17 mouse cellular contexts compared by ENCODE assay signal in genomic region chr10:20155401-20155800, GRCm38 (mm10). TPM values are rescaled to one million over a fixed set of nuclear protein-coding genes. Genes with fewer than 3 reads are reported as not detected.
DNase-seq lines count a peak whose midpoint lies in the region; ATAC-seq and TF ChIP-seq lines count a peak whose summit lies in the region.
"Had no signal": no experiment of that assay in that cellular context is flagged by ENCODE, and none has a peak within 500 bp of the region (broad histone marks: within the 10 kb centered on the region; RNA-seq: fewer than 3 reads in every experiment).

No protein-coding gene starts in this region.

- no peak for DNase-seq in frontal cortex, adult 2 months (ENCODE audit: extremely low spot score in 1 of 2, low spot score in 1 of 2)
- peak; percentile 67 for DNase-seq in 416B (ENCODE audit: low read depth)
- no peak for DNase-seq in urinary bladder, postnatal 36 days (ENCODE audit: low spot score in 2 of 2)
- DNase-seq in forebrain, embryonic 11.5 days (ENCODE audit: low spot score): no peak
- DNase-seq: gastrocnemius, postnatal 25 days; kidney, adult 18-20 months; right cerebral cortex, postnatal 25 days; thymus, postnatal 25 days had no signal

- ATAC-seq in frontal cortex, adult (ENCODE audit: low TSS enrichment): peak; percentile 28
- ATAC-seq in hematopoietic stem cell, adult 5-6 weeks (replicated peaks in 1 of 2; ENCODE audit: insufficient read depth in 1 of 2, low FRiP score in 2 of 2, low TSS enrichment in 1 of 2, low read depth in 1 of 2, poor library complexity in 2 of 2, severe bottlenecking in 2 of 2): peak; percentile 40 to 72; a peak in 3 of 4 replicates
- ATAC-seq in forebrain, embryonic 11.5 days (replicated peaks; ENCODE audit: low FRiP score): no peak
- ATAC-seq: forebrain, embryonic 13.5 days had no signal

- H3K27ac ChIP-seq in ES-Bruce4 (ENCODE audit: insufficient read depth, low read length): peak overlapping the region; percentile 30
- H3K27ac ChIP-seq in forebrain, embryonic 11.5 days (ENCODE audit: low read depth, low read length): no peak overlapping the region
- H3K27ac ChIP-seq: forebrain, embryonic 13.5 days; heart, embryonic 15.5 days; kidney, postnatal 0 days; liver, embryonic 14.5 days; stomach, embryonic 15.5 days had no signal

- H3K4me2 ChIP-seq in forebrain, embryonic 11.5 days (ENCODE audit: low read depth, low read length, severe bottlenecking): no peak overlapping the region
- H3K4me2 ChIP-seq: forebrain, embryonic 13.5 days; heart, embryonic 15.5 days; stomach, embryonic 15.5 days had no signal

- 86% methylated on average over 7 of the region's 7 CpGs for WGBS in forebrain, embryonic 11.5 days

- 0 out of 2 replicates have a peak, but pooled peaks cover 3% of the 10 kb centered on the region for H3K36me3 ChIP-seq in ES-Bruce4 (ENCODE audit: control insufficient read depth, insufficient read depth, low read length, poor library complexity, severe bottlenecking)
- no peaks in the 10 kb centered on the region for H3K36me3 ChIP-seq in forebrain, embryonic 11.5 days (ENCODE audit: control insufficient read depth, insufficient read depth, low read length)
- H3K36me3 ChIP-seq: G1E; heart, embryonic 15.5 days; stomach, embryonic 15.5 days had no signal

- H3K4me3 ChIP-seq in ES-Bruce4 (ENCODE audit: low read depth, low read length): peak overlapping the region; percentile 20; the same call in 1 of the 2 replicates
- no peak overlapping the region for H3K4me3 ChIP-seq in forebrain, embryonic 11.5 days (ENCODE audit: low read depth, low read length)
- H3K4me3 ChIP-seq: forebrain, embryonic 13.5 days; heart, embryonic 15.5 days; stomach, embryonic 15.5 days had no signal

- TF ChIP-seq POLR2A in ES-Bruce4 (IDR thresholded peaks at IDR 0.05; ENCODE audit: insufficient read depth, low read length): no peak

- no peaks in the 10 kb centered on the region for H3K9me3 ChIP-seq in ES-Bruce4 (replicated peaks; ENCODE audit: control insufficient read depth, insufficient read depth, low read length, poor library complexity, severe bottlenecking)
- no peaks in the 10 kb centered on the region for H3K9me3 ChIP-seq in forebrain, embryonic 11.5 days (ENCODE audit: control insufficient read depth, low read length)
- H3K9me3 ChIP-seq: forebrain, embryonic 13.5 days; G1E; heart, embryonic 15.5 days; stomach, embryonic 15.5 days had no signal

- peak overlapping the region; percentile 43; the same call in 1 of the 2 replicates for H3K9ac ChIP-seq in ES-Bruce4 (ENCODE audit: low read depth, poor library complexity, severe bottlenecking)
- H3K9ac ChIP-seq in forebrain, embryonic 11.5 days (ENCODE audit: low read length): no peak overlapping the region
- H3K9ac ChIP-seq: forebrain, embryonic 13.5 days; heart, embryonic 15.5 days; liver, embryonic 14.5 days; stomach, embryonic 15.5 days had no signal

- no peak for TF ChIP-seq EP300 in ES-Bruce4 (IDR thresholded peaks at IDR 0.05; ENCODE audit: insufficient read depth, low read depth, low read length)

- H3K4me1 ChIP-seq in ES-Bruce4 (ENCODE audit: control insufficient read depth, insufficient read depth, low read length): peaks cover 16% of the 10 kb centered on the region
- no peaks in the 10 kb centered on the region for H3K4me1 ChIP-seq in forebrain, embryonic 11.5 days (replicated peaks; ENCODE audit: control insufficient read depth, insufficient read depth, low read length)
- H3K4me1 ChIP-seq: forebrain, embryonic 13.5 days; stomach, embryonic 15.5 days had no signal

- no peaks in the 10 kb centered on the region for H3K27me3 ChIP-seq in ES-Bruce4 (ENCODE audit: control insufficient read depth, insufficient read depth, low read length, poor library complexity, severe bottlenecking)
- H3K27me3 ChIP-seq in forebrain, embryonic 11.5 days (ENCODE audit: control insufficient read depth, insufficient read depth, low read length): no peaks in the 10 kb centered on the region
- H3K27me3 ChIP-seq: heart, embryonic 15.5 days; stomach, embryonic 15.5 days had no signal

- no peak for TF ChIP-seq CTCF in ES-Bruce4 (IDR thresholded peaks at IDR 0.05; ENCODE audit: low read depth, low read length)

RNA-seq across cellular contexts. Expression of gene Map7, which starts 7.1 kb away (rescaled TPM):
- 70.1 and 73.5 TPM in 2 replicates for polyA plus RNA-seq in frontal cortex, adult 2 months (2012; rRNA removed)
- polyA plus RNA-seq in ES-Bruce4 (2011; ENCODE audit: insufficient read depth, insufficient read length, low read depth, missing spikeins): 108 and 126 TPM in 2 replicates
- total RNA-seq in hematopoietic stem cell, adult 5-6 weeks (2017): 156 and 190 TPM in 2 replicates
- polyA plus RNA-seq in forebrain, embryonic 11.5 days (2014; fragmentation: Nextera tagmentation; extraction: Ambion mirVana): 8.0 and 8.2 TPM in 2 replicates
